Mouse (Mus musculus): ENCODE measurements around the gene Rps6kb1. TPM values are rescaled to one million over a fixed set of nuclear protein-coding genes. Genes with fewer than 3 reads are reported as not detected.

Rps6kb1 gene
- total and polyA plus RNA-seq, 3 experiments: 39.3 to 73.6 (median 49.4) TPM

GRCm38 (mm10) chr11:86543960-86544638 lies 506 bp downstream of the Rps6kb1 start:
- Histone ChIP-seq H3K4me3 (ENCODE audit: control insufficient read depth in 1 of 2, insufficient read depth in 1 of 2, low read depth in 2 of 2, low read length in 2 of 2) (peak overlapping the region; percentile 77 to 85), H3K9ac (ENCODE audit: control insufficient read depth, low read depth, low read length, poor library complexity, severe bottlenecking) (peak overlapping the region; percentile 96), H3K36me3 (ENCODE audit: control insufficient read depth in 1 of 2, insufficient read depth in 2 of 2, low read length in 2 of 2) (peaks cover 5 to 26% of the 10 kb centered on the region in 2 experiments), H3K27ac (ENCODE audit: control insufficient read depth, low read depth, low read length) (peak overlapping the region; percentile 80), H3K9me3 (replicated peaks; ENCODE audit: insufficient read depth, low read length) (no peaks in the 10 kb centered on the region), H3K27me3 (ENCODE audit: control insufficient read depth in 1 of 2, insufficient read depth in 2 of 2, low read length in 2 of 2) (no peaks in the 10 kb centered on the region), H3K79me2 (ENCODE audit: control insufficient read depth, insufficient read depth, low read length, poor library complexity) (peaks cover 58% of the 10 kb centered on the region), H3K4me1 (ENCODE audit: control insufficient read depth in 1 of 2, insufficient read depth in 2 of 2, low read length in 2 of 2) (peaks cover 8 to 12% of the 10 kb centered on the region in 2 experiments)
- DNase-seq (ENCODE audit: low read depth, low spot score): peak; percentile 69
- TF ChIP-seq CTCF (IDR thresholded peaks at IDR 0.05 in 2 of 3, conservative IDR thresholded peaks at IDR 0.05 in 1 of 3; ENCODE audit: control insufficient read depth in 1 of 3, insufficient read depth in 1 of 3, low read depth in 2 of 3, low read length in 3 of 3, poor library complexity in 1 of 3, severe bottlenecking in 1 of 3): 0 out of 6 replicates have a peak, but pooled peaks of 1 of the 3 experiments have one; percentile 4
- peak; percentile 63 for TF ChIP-seq MXI1 (IDR thresholded peaks at IDR 0.05; ENCODE audit: low read depth, low read length)
- TF ChIP-seq USF1 (IDR thresholded peaks at IDR 0.05; ENCODE audit: low read depth, low read length): no peak
- TF ChIP-seq BHLHE40 (IDR thresholded peaks at IDR 0.05; ENCODE audit: borderline replicate concordance, low read depth, low read length): no peak
- TF ChIP-seq ZKSCAN1 (IDR thresholded peaks at IDR 0.05; ENCODE audit: low read depth, low read length): 0 out of 2 replicates have a peak, but pooled peaks have one; percentile 17
- TF ChIP-seq MAZ (IDR thresholded peaks at IDR 0.05; ENCODE audit: low read depth, low read length): peak; percentile 53; the same call in 1 of the 2 replicates
- TF ChIP-seq POLR2AphosphoS5 (IDR thresholded peaks at IDR 0.05; ENCODE audit: borderline replicate concordance, low read depth, low read length): no peak
- peak; percentile 93; the same call in 1 of the 2 replicates for TF ChIP-seq CHD1 (IDR thresholded peaks at IDR 0.05; ENCODE audit: low read depth, low read length)
- peak; percentile 95 for TF ChIP-seq SIN3A (IDR thresholded peaks at IDR 0.05; ENCODE audit: low read length)
- TF ChIP-seq UBTF (IDR thresholded peaks at IDR 0.05; ENCODE audit: borderline replicate concordance, insufficient read depth, low read depth, low read length): peak; percentile 87; the same call in 1 of the 2 replicates
- TF ChIP-seq POLR2A (IDR thresholded peaks at IDR 0.05; ENCODE audit: control insufficient read depth in 1 of 2, insufficient read depth in 1 of 2, low read depth in 1 of 2, low read length in 2 of 2, poor library complexity in 1 of 2): no peak
- TF ChIP-seq MAX (IDR thresholded peaks at IDR 0.05; ENCODE audit: low read length): 0 out of 2 replicates have a peak, but pooled peaks have one; percentile 13
- TF ChIP-seq SMC3 (IDR thresholded peaks at IDR 0.05; ENCODE audit: low read depth, low read length): no peak; the same call in 1 of the 2 replicates
- TF ChIP-seq POLR2AphosphoS2 (IDR thresholded peaks at IDR 0.05; ENCODE audit: low read length): no peak
- TF ChIP-seq ETS1 (IDR thresholded peaks at IDR 0.05; ENCODE audit: low read depth, low read length): peak; percentile 55; the same call in 1 of the 2 replicates

GRCm38 (mm10) chr11:86542851-86543250 lies 1.8 kb downstream of the Rps6kb1 start:
- peak; percentile 47 for DNase-seq (ENCODE audit: low read depth, low spot score)
- H3K4me3 ChIP-seq (ENCODE audit: control insufficient read depth in 1 of 2, insufficient read depth in 1 of 2, low read depth in 2 of 2, low read length in 2 of 2): peak overlapping the region in 1 of 2 experiments; percentile 77; a peak in 1 of 4 replicates
- peaks cover 8 to 12% of the 10 kb centered on the region in 2 experiments for H3K4me1 ChIP-seq (ENCODE audit: control insufficient read depth in 1 of 2, insufficient read depth in 2 of 2, low read length in 2 of 2)

More at GRCm38 (mm10) chr11:86542851-86543250, 1.8 kb downstream of the Rps6kb1 start:
- TF ChIP-seq MAFK (IDR thresholded peaks at IDR 0.05; ENCODE audit: borderline replicate concordance, low read depth, low read length) (no peak), ELF1 (IDR thresholded peaks at IDR 0.05; ENCODE audit: low read depth, low read length) (no peak), CTCF (IDR thresholded peaks at IDR 0.05 in 2 of 3, conservative IDR thresholded peaks at IDR 0.05 in 1 of 3; ENCODE audit: control insufficient read depth in 1 of 3, insufficient read depth in 1 of 3, low read depth in 2 of 3, low read length in 3 of 3, poor library complexity in 1 of 3, severe bottlenecking in 1 of 3) (no peak), NELFE (IDR thresholded peaks at IDR 0.05; ENCODE audit: low read depth, low read length) (no peak), TAL1 (IDR thresholded peaks at IDR 0.05; ENCODE audit: low read length) (no peak), SIN3A (IDR thresholded peaks at IDR 0.05; ENCODE audit: low read length) (no peak), USF2 (IDR thresholded peaks at IDR 0.05; ENCODE audit: borderline replicate concordance in 1 of 2, insufficient read depth in 1 of 2, low read depth in 1 of 2, low read length in 2 of 2) (no peak), UBTF (IDR thresholded peaks at IDR 0.05; ENCODE audit: borderline replicate concordance, insufficient read depth, low read depth, low read length) (no peak), MEF2A (IDR thresholded peaks at IDR 0.05; ENCODE audit: extremely low read depth, insufficient replicate concordance, low read depth, low read length, poor library complexity, severe bottlenecking) (no peak), RAD21 (IDR thresholded peaks at IDR 0.05; ENCODE audit: low read depth, low read length) (no peak), MYC (IDR thresholded peaks at IDR 0.05; ENCODE audit: low read depth, low read length) (no peak), POLR2A (IDR thresholded peaks at IDR 0.05; ENCODE audit: control insufficient read depth in 1 of 2, insufficient read depth in 1 of 2, low read depth in 1 of 2, low read length in 2 of 2, poor library complexity in 1 of 2) (no peak), USF1 (IDR thresholded peaks at IDR 0.05; ENCODE audit: low read depth, low read length) (no peak), CHD1 (IDR thresholded peaks at IDR 0.05; ENCODE audit: low read depth, low read length) (no peak), ZC3H11A (IDR thresholded peaks at IDR 0.05; ENCODE audit: low read depth, low read length) (no peak), GATA1 (IDR thresholded peaks at IDR 0.05; ENCODE audit: low read depth, low read length) (no peak)
- H3K27me3 ChIP-seq (ENCODE audit: control insufficient read depth in 1 of 2, insufficient read depth in 2 of 2, low read length in 2 of 2): no peaks in the 10 kb centered on the region
- H3K9me3 ChIP-seq (replicated peaks; ENCODE audit: insufficient read depth, low read length): no peaks in the 10 kb centered on the region
- H3K9ac ChIP-seq (ENCODE audit: control insufficient read depth, low read depth, low read length, poor library complexity, severe bottlenecking): peak overlapping the region; percentile 96; the same call in 1 of the 2 replicates
- H3K36me3 ChIP-seq (ENCODE audit: control insufficient read depth in 1 of 2, insufficient read depth in 2 of 2, low read length in 2 of 2): peaks cover 9 to 26% of the 10 kb centered on the region in 2 experiments; a peak in 3 of 4 replicates
- H3K79me2 ChIP-seq (ENCODE audit: control insufficient read depth, insufficient read depth, low read length, poor library complexity): peaks cover 65% of the 10 kb centered on the region
- no peak overlapping the region for H3K27ac ChIP-seq (ENCODE audit: control insufficient read depth, low read depth, low read length)
